Mouse (Mus musculus): ENCODE measurements around the gene Xirp2. TPM values are rescaled to one million over a fixed set of nuclear protein-coding genes. Genes with fewer than 3 reads are reported as not detected.

The Xirp2 gene
- polyA plus RNA-seq, 1 experiment from 2014 or later, result not detected

DNA sequence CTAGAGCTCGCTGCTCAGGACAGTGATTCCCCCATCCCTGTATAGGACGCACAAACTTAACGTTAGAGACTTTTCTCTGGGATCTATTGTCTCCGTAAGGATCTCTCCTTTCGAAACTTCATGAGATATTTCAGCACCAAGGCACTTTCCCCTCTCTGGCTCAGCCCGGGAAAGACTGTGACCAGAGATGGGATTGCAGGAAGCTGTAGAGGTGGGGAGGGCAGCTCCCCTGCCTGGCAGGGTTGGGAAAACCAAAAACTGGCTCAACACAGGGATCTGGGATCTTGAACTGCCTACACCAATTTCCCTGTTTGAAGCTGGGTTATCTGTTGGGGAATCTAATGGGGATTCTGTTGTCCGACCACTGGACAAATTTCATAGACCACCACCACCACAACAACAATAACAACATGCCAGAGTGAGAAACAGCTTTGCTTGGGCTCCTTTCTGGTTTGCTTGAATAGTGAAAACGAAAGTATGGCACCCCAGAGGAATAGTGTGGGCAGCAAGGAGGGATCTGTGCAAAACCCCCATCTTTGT, 121.4 kb downstream of the Xirp2 start:
- peaks cover 17% of the 10 kb centered on the region for H3K4me1 ChIP-seq
- peak overlapping the region; percentile 89 for H3K9ac ChIP-seq
- H3K36me3 ChIP-seq (replicated peaks), result no peaks in the 10 kb centered on the region
- H3K27ac ChIP-seq, result no peak overlapping the region
- H3K9me3 ChIP-seq, result no peaks in the 10 kb centered on the region
- H3K4me2 ChIP-seq, result peak overlapping the region; percentile 96
- H3K27me3 ChIP-seq (replicated peaks), result no peaks in the 10 kb centered on the region
- no peak for ATAC-seq (replicated peaks)
- H3K4me3 ChIP-seq, result peak overlapping the region; percentile 91
- 12% methylated on average over 8 of the region's 8 CpGs for WGBS

Other genes with a start within 250 kb of the Xirp2 start
- not detected in 2 replicates for gene Gm21830, start 32.3 kb upstream of the Xirp2 start, polyA plus RNA-seq (2015; fragmentation: Nextera tagmentation; extraction: Ambion mirVana)
- gene Gm26727, start 12.8 kb upstream of the Xirp2 start, polyA plus RNA-seq (2015; fragmentation: Nextera tagmentation; extraction: Ambion mirVana), result not detected in 2 replicates
- 57.0 and 57.2 TPM in 2 replicates for gene B3galt1, start 119.9 kb downstream of the Xirp2 start, polyA plus RNA-seq (2015; fragmentation: Nextera tagmentation; extraction: Ambion mirVana)

Data from midbrain, embryonic 15.5 days (tissue).